Mouse (Mus musculus) erythroblast, adult 5-6 weeks (primary cell): ENCODE data around the gene Coq6. TPM values are rescaled to one million over a fixed set of nuclear protein-coding genes. Genes with fewer than 3 reads are reported as not detected.

Experiments used
- total RNA-seq, 2 experiments: library from RNA; stranded (forward) in 1 of 2; stranded (reverse) in 1 of 2; fragments of 150-400 nt in 1 of 2; fragments of 200-764, 138-1000 nt in 1 of 2; gene quantifications; 2 replicates each; pipeline versions ENCODE4 v1.2.3 to v1.2.4; 2015 to 2017; ENCODE audit warnings: low replicate concordance in 2 of 2

The Coq6 gene
- total RNA-seq, 2 experiments from 2014 or later, result not detected

Other genes starting within 250 kb of the Coq6 start
- gene Dnal1, start 247.3 kb upstream of the Coq6 start, total RNA-seq (2015; ENCODE audit: low replicate concordance), result 0.63 TPM in 1 of 2 replicates, not detected in the other
- gene Dnal1, start 247.3 kb upstream of the Coq6 start, total RNA-seq (2017; ENCODE audit: low replicate concordance), result not detected in 2 replicates
- 1.5 and 4.4 TPM in 2 replicates for gene Pnma1, start 213.2 kb upstream of the Coq6 start, total RNA-seq (2015; ENCODE audit: low replicate concordance)
- gene Pnma1, start 213.2 kb upstream of the Coq6 start, total RNA-seq (2017; ENCODE audit: low replicate concordance), result 1.0 and 4.5 TPM in 2 replicates
- 5.4 and 12.7 TPM in 2 replicates for gene Elmsan1, start 142.8 kb upstream of the Coq6 start, total RNA-seq (2015; ENCODE audit: low replicate concordance)
- gene Elmsan1, start 142.8 kb upstream of the Coq6 start, total RNA-seq (2017; ENCODE audit: low replicate concordance), result 8.0 and 11.4 TPM in 2 replicates
- 8.8 and 19.0 TPM in 2 replicates for gene Ptgr2, start 76.4 kb upstream of the Coq6 start, total RNA-seq (2015; ENCODE audit: low replicate concordance)
- gene Ptgr2, start 76.4 kb upstream of the Coq6 start, total RNA-seq (2017; ENCODE audit: low replicate concordance), result 7.5 and 14.4 TPM in 2 replicates
- gene Zfp410, start 44.8 kb upstream of the Coq6 start, total RNA-seq (2015; ENCODE audit: low replicate concordance), result 20.2 and 28.4 TPM in 2 replicates
- 25.0 and 32.6 TPM in 2 replicates for gene Zfp410, start 44.8 kb upstream of the Coq6 start, total RNA-seq (2017; ENCODE audit: low replicate concordance)
- not detected in 2 replicates for gene Fam161b, start 176 bp downstream of the Coq6 start, total RNA-seq (2015; ENCODE audit: low replicate concordance)
- 0.14 and 0.43 TPM in 2 replicates for gene Fam161b, start 176 bp downstream of the Coq6 start, total RNA-seq (2017; ENCODE audit: low replicate concordance)
- gene Entpd5, start 47.4 kb downstream of the Coq6 start, total RNA-seq (2015; ENCODE audit: low replicate concordance), result 5.0 and 5.2 TPM in 2 replicates
- gene Entpd5, start 47.4 kb downstream of the Coq6 start, total RNA-seq (2017; ENCODE audit: low replicate concordance), result 4.9 and 6.3 TPM in 2 replicates
- gene Bbof1, start 47.4 kb downstream of the Coq6 start, total RNA-seq (2015; ENCODE audit: low replicate concordance), result not detected in 2 replicates
- gene Bbof1, start 47.4 kb downstream of the Coq6 start, total RNA-seq (2017; ENCODE audit: low replicate concordance), result 0.26 and 0.84 TPM in 2 replicates
- 8.5 and 17.3 TPM in 2 replicates for gene Rnf113a2, start 55.5 kb downstream of the Coq6 start, total RNA-seq (2015; ENCODE audit: low replicate concordance)
- 7.1 and 17.7 TPM in 2 replicates for gene Rnf113a2, start 55.5 kb downstream of the Coq6 start, total RNA-seq (2017; ENCODE audit: low replicate concordance)
- 3.3 and 13.8 TPM in 2 replicates for gene Aldh6a1, start 89.3 kb downstream of the Coq6 start, total RNA-seq (2015; ENCODE audit: low replicate concordance)
- gene Aldh6a1, start 89.3 kb downstream of the Coq6 start, total RNA-seq (2017; ENCODE audit: low replicate concordance), result 2.5 and 4.4 TPM in 2 replicates
- 29.0 and 38.0 TPM in 2 replicates for gene Lin52, start 89.8 kb downstream of the Coq6 start, total RNA-seq (2015; ENCODE audit: low replicate concordance)
- 11.7 and 16.3 TPM in 2 replicates for gene Lin52, start 89.8 kb downstream of the Coq6 start, total RNA-seq (2017; ENCODE audit: low replicate concordance)
- not detected in 2 replicates for gene Vsx2, start 208.1 kb downstream of the Coq6 start, total RNA-seq (2015; ENCODE audit: low replicate concordance)
- gene Vsx2, start 208.1 kb downstream of the Coq6 start, total RNA-seq (2017; ENCODE audit: low replicate concordance), result not detected in 2 replicates